In genomic region chr3:31097102-31097720, GRCm38 (mm10) we compare ENCODE assay signal across 10 mouse cellular contexts. TPM values are rescaled to one million over a fixed set of nuclear protein-coding genes. Genes with fewer than 3 reads are reported as not detected.
DNase-seq lines count a peak whose midpoint lies in the region; ATAC-seq lines count a peak whose summit lies in the region.
"Had no signal": no experiment of that assay in that cellular context is flagged by ENCODE, and none has a peak within 500 bp of the region (broad histone marks: within the 10 kb centered on the region; RNA-seq: fewer than 3 reads in every experiment).

No protein-coding gene starts in this region.

- no peak overlapping the region for H3K4me3 ChIP-seq in kidney, embryonic 16.5 days (ENCODE audit: low read length)
- H3K4me3 ChIP-seq in embryonic facial prominence, embryonic 10.5 days: peak overlapping the region; percentile 98; the same call in 1 of the 2 replicates
- H3K4me3 ChIP-seq in hindbrain, embryonic 11.5 days (ENCODE audit: low read depth, low read length): peak overlapping the region; percentile 17; the same call in 1 of the 2 replicates
- no peak overlapping the region for H3K4me3 ChIP-seq in midbrain, embryonic 16.5 days (ENCODE audit: low read depth, low read length)
- H3K4me3 ChIP-seq: erythroblast, embryonic 14.5 days had no signal

- DNase-seq in kidney, adult 11 months: no peak
- DNase-seq in embryonic facial prominence, embryonic 10.5 days (ENCODE audit: low spot score): no peak
- no peak for DNase-seq in hindbrain, embryonic 11.5 days (ENCODE audit: low spot score)
- no peak for DNase-seq in gastrocnemius, postnatal 36 days
- DNase-seq in layer of hippocampus, adult 8-10 months (ENCODE audit: low spot score in 2 of 2): no peak
- DNase-seq: thymus, adult 18-20 months had no signal

- intact Hi-C loops in gastrocnemius, postnatal 36 days (cut with DNase I): no loop called here

- no peak for ATAC-seq in kidney, embryonic 16.5 days (ENCODE audit: low FRiP score, low TSS enrichment)
- ATAC-seq in hindbrain, embryonic 11.5 days (ENCODE audit: low FRiP score): no peak
- ATAC-seq in midbrain, embryonic 16.5 days: no peak

- peaks cover 43% of the 10 kb centered on the region for H3K4me1 ChIP-seq in kidney, embryonic 16.5 days (ENCODE audit: insufficient read depth, low read length)
- H3K4me1 ChIP-seq in embryonic facial prominence, embryonic 10.5 days: peaks cover 48% of the 10 kb centered on the region
- H3K4me1 ChIP-seq in hindbrain, embryonic 11.5 days (replicated peaks; ENCODE audit: control insufficient read depth, insufficient read depth, low read length): peaks cover 9% of the 10 kb centered on the region
- peaks cover 54% of the 10 kb centered on the region for H3K4me1 ChIP-seq in midbrain, embryonic 16.5 days (ENCODE audit: control insufficient read depth, insufficient read depth, low read length)

- H3K4me2 ChIP-seq in kidney, embryonic 16.5 days (replicated peaks; ENCODE audit: low read depth, low read length): 0 out of 2 replicates have a peak overlapping the region, but pooled peaks have one; percentile 26
- H3K4me2 ChIP-seq in hindbrain, embryonic 11.5 days (replicated peaks; ENCODE audit: low read depth, low read length): peak overlapping the region; percentile 26
- peak overlapping the region; percentile 42 for H3K4me2 ChIP-seq in midbrain, embryonic 16.5 days (ENCODE audit: low read length)

- no peaks in the 10 kb centered on the region for H3K27me3 ChIP-seq in kidney, embryonic 16.5 days (ENCODE audit: insufficient read depth, low read length)
- H3K27me3 ChIP-seq in embryonic facial prominence, embryonic 10.5 days (replicated peaks; ENCODE audit: low read depth, poor library complexity, severe bottlenecking): no peaks in the 10 kb centered on the region
- no peaks in the 10 kb centered on the region for H3K27me3 ChIP-seq in hindbrain, embryonic 11.5 days (ENCODE audit: control insufficient read depth, insufficient read depth, low read length)
- no peaks in the 10 kb centered on the region for H3K27me3 ChIP-seq in midbrain, embryonic 16.5 days (ENCODE audit: control insufficient read depth, insufficient read depth, low read depth, low read length)
- H3K27me3 ChIP-seq: limb, embryonic 15.5 days had no signal

- 79% methylated on average over 13 of the region's 13 CpGs for WGBS in kidney, embryonic 16.5 days
- 89% methylated on average over 13 of the region's 13 CpGs for WGBS in embryonic facial prominence, embryonic 10.5 days
- WGBS in hindbrain, embryonic 11.5 days: 86% methylated on average over 13 of the region's 13 CpGs
- 83% methylated on average over 13 of the region's 13 CpGs for WGBS in midbrain, embryonic 16.5 days

- H3K9ac ChIP-seq in kidney, embryonic 16.5 days (replicated peaks; ENCODE audit: low read length): no peak overlapping the region
- no peak overlapping the region for H3K9ac ChIP-seq in hindbrain, embryonic 11.5 days (ENCODE audit: low read depth, low read length)
- H3K9ac ChIP-seq in midbrain, embryonic 16.5 days (ENCODE audit: low read depth, low read length): no peak overlapping the region
- H3K9ac ChIP-seq: limb, embryonic 15.5 days had no signal

- no peaks in the 10 kb centered on the region for H3K9me3 ChIP-seq in kidney, embryonic 16.5 days (ENCODE audit: low read length)
- H3K9me3 ChIP-seq in embryonic facial prominence, embryonic 10.5 days: no peaks in the 10 kb centered on the region
- no peaks in the 10 kb centered on the region for H3K9me3 ChIP-seq in hindbrain, embryonic 11.5 days (ENCODE audit: control insufficient read depth, low read length)
- H3K9me3 ChIP-seq in midbrain, embryonic 16.5 days (replicated peaks; ENCODE audit: control insufficient read depth, low read length, poor library complexity, severe bottlenecking): no peaks in the 10 kb centered on the region
- H3K9me3 ChIP-seq: limb, embryonic 15.5 days had no signal

- H3K27ac ChIP-seq in kidney, embryonic 16.5 days (ENCODE audit: low read length): no peak overlapping the region
- no peak overlapping the region for H3K27ac ChIP-seq in embryonic facial prominence, embryonic 10.5 days (replicated peaks)
- H3K27ac ChIP-seq in hindbrain, embryonic 11.5 days (ENCODE audit: low read depth, low read length): no peak overlapping the region
- H3K27ac ChIP-seq in midbrain, embryonic 16.5 days (ENCODE audit: low read length): no peak overlapping the region
- H3K27ac ChIP-seq: limb, embryonic 15.5 days had no signal

- H3K36me3 ChIP-seq in kidney, embryonic 16.5 days (ENCODE audit: insufficient read depth, low read length): 0 out of 2 replicates have a peak, but pooled peaks cover 5% of the 10 kb centered on the region
- peaks cover 29% of the 10 kb centered on the region for H3K36me3 ChIP-seq in embryonic facial prominence, embryonic 10.5 days (replicated peaks)
- no peaks in the 10 kb centered on the region for H3K36me3 ChIP-seq in hindbrain, embryonic 11.5 days (ENCODE audit: control insufficient read depth, insufficient read depth, low read length)
- H3K36me3 ChIP-seq in midbrain, embryonic 16.5 days (ENCODE audit: control insufficient read depth, insufficient read depth, low read length): 0 out of 2 replicates have a peak, but pooled peaks cover 2% of the 10 kb centered on the region

RNA-seq across cellular contexts. Expression of gene Skil, which starts 2.4 kb away (rescaled TPM):
- 18.5 and 21.2 TPM in 2 replicates for polyA plus RNA-seq in kidney, embryonic 16.5 days (2015; fragmentation: Nextera tagmentation; extraction: Ambion mirVana)
- 32.5 and 33.6 TPM in 2 replicates for polyA plus RNA-seq in embryonic facial prominence, embryonic 10.5 days (2016; fragmentation: Nextera tagmentation; extraction: Ambion mirVana)
- polyA plus RNA-seq in hindbrain, embryonic 11.5 days (2014; fragmentation: Nextera tagmentation; extraction: Ambion mirVana): 57.9 and 71.1 TPM in 2 replicates
- 29.9 and 32.4 TPM in 2 replicates for polyA plus RNA-seq in midbrain, embryonic 16.5 days (2015; fragmentation: Nextera tagmentation; extraction: Ambion mirVana)
- total RNA-seq in gastrocnemius, postnatal 36 days (2021): 10 to 100 TPM in 1 of 2 experiments, 1 to 10 TPM in 1; 9.6 to 10.5 TPM
- 10 to 100 TPM; 60.7 to 74.8 (median 65.5) TPM for total RNA-seq in layer of hippocampus, adult 8-10 months (2022)

RNA-seq across cellular contexts. Expression of gene Cldn11, which starts 52.5 kb away (rescaled TPM):
- 105 and 119 TPM in 2 replicates for polyA plus RNA-seq in kidney, embryonic 16.5 days (2015; fragmentation: Nextera tagmentation; extraction: Ambion mirVana)
- 11.2 and 19.4 TPM in 2 replicates for polyA plus RNA-seq in embryonic facial prominence, embryonic 10.5 days (2016; fragmentation: Nextera tagmentation; extraction: Ambion mirVana)
- polyA plus RNA-seq in hindbrain, embryonic 11.5 days (2014; fragmentation: Nextera tagmentation; extraction: Ambion mirVana): 7.7 and 8.8 TPM in 2 replicates
- polyA plus RNA-seq in midbrain, embryonic 16.5 days (2015; fragmentation: Nextera tagmentation; extraction: Ambion mirVana): 37.3 and 41.4 TPM in 2 replicates
- total RNA-seq in gastrocnemius, postnatal 36 days (2021): under 1 TPM; 0.30 to 0.36 TPM
- 100 to 1,000 TPM in 3 of 4 experiments, 10 to 100 TPM in 1; 98.5 to 162 (median 138) TPM for total RNA-seq in layer of hippocampus, adult 8-10 months (2022)
- polyA plus RNA-seq: erythroblast, embryonic 14.5 days had no signal

Comparison
In these comparisons a context has a peak if more than half of its experiments do, and no peak if none do; other contexts are left out.
1. H3K4me3 ChIP-seq: peak in embryonic facial prominence, embryonic 10.5 days (single experiment) and hindbrain, embryonic 11.5 days (single experiment); none in kidney, embryonic 16.5 days (single experiment) and midbrain, embryonic 16.5 days (single experiment).
2. Peak in every context shown above with its lines, with median percentiles within 50 percentile points of each other: H3K4me2 ChIP-seq.